ENCODE assay signal across 18 mouse cellular contexts in genomic region chr3:55750445-55751065, GRCm38 (mm10). TPM values are rescaled to one million over a fixed set of nuclear protein-coding genes. Genes with fewer than 3 reads are reported as not detected.
DNase-seq lines count a peak whose midpoint lies in the region; ATAC-seq and TF ChIP-seq lines count a peak whose summit lies in the region.
"Had no signal": no experiment of that assay in that cellular context is flagged by ENCODE, and none has a peak within 500 bp of the region (broad histone marks: within the 10 kb centered on the region; RNA-seq: fewer than 3 reads in every experiment).

No protein-coding gene starts in this region.

- H3K4me3 ChIP-seq in forebrain, embryonic 16.5 days (replicated peaks; ENCODE audit: low read length) = no peak overlapping the region
- H3K4me3 ChIP-seq in forebrain, embryonic 10.5 days = no peak overlapping the region
- H3K4me3 ChIP-seq in hindbrain, embryonic 14.5 days (replicated peaks; ENCODE audit: low read length) = no peak overlapping the region
- H3K4me3 ChIP-seq in midbrain, postnatal 0 days (ENCODE audit: low read depth, low read length) = no peak overlapping the region
- no peak overlapping the region for H3K4me3 ChIP-seq in liver, embryonic 11.5 days (ENCODE audit: low read depth, low read length)
- H3K4me3 ChIP-seq: embryonic facial prominence, embryonic 13.5 days; heart, adult 2 months; intestine, embryonic 15.5 days; limb, embryonic 12.5 days had no signal

- peaks cover 32% of the 10 kb centered on the region for H3K27me3 ChIP-seq in forebrain, embryonic 16.5 days (replicated peaks; ENCODE audit: control insufficient read depth, insufficient read depth, low read length)
- H3K27me3 ChIP-seq in forebrain, embryonic 10.5 days (ENCODE audit: poor library complexity, severe bottlenecking) = peaks cover 97% of the 10 kb centered on the region
- H3K27me3 ChIP-seq in hindbrain, embryonic 14.5 days (ENCODE audit: control insufficient read depth, insufficient read depth, low read length) = no peaks in the 10 kb centered on the region
- H3K27me3 ChIP-seq in midbrain, postnatal 0 days (ENCODE audit: insufficient read depth, low read length) = no peaks in the 10 kb centered on the region
- no peaks in the 10 kb centered on the region for H3K27me3 ChIP-seq in liver, embryonic 11.5 days (replicated peaks; ENCODE audit: control insufficient read depth, insufficient read depth, low read length)
- H3K27me3 ChIP-seq: embryonic facial prominence, embryonic 13.5 days; intestine, embryonic 15.5 days; limb, embryonic 12.5 days had no signal

- H3K9me3 ChIP-seq in forebrain, embryonic 16.5 days (ENCODE audit: control insufficient read depth, low read length) = no peaks in the 10 kb centered on the region
- no peaks in the 10 kb centered on the region for H3K9me3 ChIP-seq in forebrain, embryonic 10.5 days
- no peaks in the 10 kb centered on the region for H3K9me3 ChIP-seq in hindbrain, embryonic 14.5 days (ENCODE audit: control insufficient read depth, low read length)
- H3K9me3 ChIP-seq in midbrain, postnatal 0 days (ENCODE audit: low read length) = no peaks in the 10 kb centered on the region
- no peaks in the 10 kb centered on the region for H3K9me3 ChIP-seq in liver, embryonic 11.5 days (ENCODE audit: control insufficient read depth, low read length)
- H3K9me3 ChIP-seq: embryonic facial prominence, embryonic 13.5 days; intestine, embryonic 15.5 days; limb, embryonic 12.5 days had no signal

- ATAC-seq in forebrain, embryonic 16.5 days = no peak
- ATAC-seq in hindbrain, embryonic 14.5 days (ENCODE audit: low FRiP score) = peak; percentile 58; the same call in 1 of the 2 replicates
- no peak for ATAC-seq in midbrain, postnatal 0 days (ENCODE audit: low FRiP score)
- ATAC-seq in liver, embryonic 11.5 days (replicated peaks; ENCODE audit: low FRiP score) = no peak
- no peak for ATAC-seq in activated CD4-positive, CD25-positive, alpha-beta regulatory T cell, adult 4 months
- ATAC-seq: intestine, embryonic 15.5 days had no signal

- H3K4me1 ChIP-seq in forebrain, embryonic 16.5 days (replicated peaks; ENCODE audit: control insufficient read depth, insufficient read depth, low read length) = peaks cover 19% of the 10 kb centered on the region
- peaks cover 27% of the 10 kb centered on the region for H3K4me1 ChIP-seq in forebrain, embryonic 10.5 days
- peaks cover 45% of the 10 kb centered on the region for H3K4me1 ChIP-seq in hindbrain, embryonic 14.5 days (replicated peaks; ENCODE audit: control insufficient read depth, insufficient read depth, low read length)
- peaks cover 2% of the 10 kb centered on the region for H3K4me1 ChIP-seq in midbrain, postnatal 0 days (ENCODE audit: insufficient read depth, low read length)
- H3K4me1 ChIP-seq in liver, embryonic 11.5 days (replicated peaks; ENCODE audit: control insufficient read depth, insufficient read depth, low read length) = no peaks in the 10 kb centered on the region
- H3K4me1 ChIP-seq: intestine, embryonic 15.5 days had no signal

- no peak for TF ChIP-seq CTCF in midbrain, postnatal 0 days (IDR thresholded peaks at IDR 0.05)

- no peak overlapping the region for H3K4me2 ChIP-seq in forebrain, embryonic 16.5 days (ENCODE audit: low read length)
- H3K4me2 ChIP-seq in hindbrain, embryonic 14.5 days (replicated peaks) = no peak overlapping the region
- H3K4me2 ChIP-seq in midbrain, postnatal 0 days (ENCODE audit: low read depth, low read length, poor library complexity, severe bottlenecking) = no peak overlapping the region
- no peak overlapping the region for H3K4me2 ChIP-seq in liver, embryonic 11.5 days
- H3K4me2 ChIP-seq: embryonic facial prominence, embryonic 13.5 days; intestine, embryonic 15.5 days; limb, embryonic 12.5 days had no signal

- 55% methylated on average over 11 of the region's 11 CpGs for WGBS in forebrain, embryonic 16.5 days
- WGBS in forebrain, embryonic 10.5 days = 86% methylated on average over 11 of the region's 11 CpGs
- WGBS in hindbrain, embryonic 14.5 days = 32% methylated on average over 11 of the region's 11 CpGs
- WGBS in midbrain, postnatal 0 days = 26% methylated on average over 11 of the region's 11 CpGs
- 70% methylated on average over 11 of the region's 11 CpGs for WGBS in liver, embryonic 11.5 days

- no peak for DNase-seq in forebrain, embryonic 10.5 days (ENCODE audit: extremely low spot score, low spot score)
- peak; percentile 85 for DNase-seq in Muller cell, postnatal 12 days (ENCODE audit: inconsistent ontology term)
- DNase-seq in hindbrain, embryonic 14.5 days (ENCODE audit: low spot score) = peak; percentile 52
- peak; percentile 61 for DNase-seq in midbrain, postnatal 0 days (ENCODE audit: low spot score)
- no peak for DNase-seq in liver, embryonic 11.5 days (ENCODE audit: low spot score)
- no peak for DNase-seq in cerebellum, adult 11 months
- DNase-seq: adrenal gland, postnatal 25 days; cerebellum, postnatal 36 days; heart, adult 2 months; kidney, postnatal 36 days; lung, postnatal 4 days; spleen, adult 18-20 months; thymus, postnatal 36 days had no signal

- no peaks in the 10 kb centered on the region for H3K36me3 ChIP-seq in forebrain, embryonic 16.5 days (ENCODE audit: control insufficient read depth, insufficient read depth)
- H3K36me3 ChIP-seq in forebrain, embryonic 10.5 days (replicated peaks) = no peaks in the 10 kb centered on the region
- no peaks in the 10 kb centered on the region for H3K36me3 ChIP-seq in hindbrain, embryonic 14.5 days (replicated peaks; ENCODE audit: control insufficient read depth, insufficient read depth)
- H3K36me3 ChIP-seq in midbrain, postnatal 0 days (ENCODE audit: insufficient read depth, low read length) = no peaks in the 10 kb centered on the region
- H3K36me3 ChIP-seq in liver, embryonic 11.5 days (ENCODE audit: control insufficient read depth, insufficient read depth, low read length) = no peaks in the 10 kb centered on the region
- H3K36me3 ChIP-seq: embryonic facial prominence, embryonic 13.5 days; intestine, embryonic 15.5 days; limb, embryonic 12.5 days had no signal

- H3K9ac ChIP-seq in forebrain, embryonic 16.5 days (replicated peaks; ENCODE audit: low read depth, low read length) = no peak overlapping the region
- peak overlapping the region; percentile 21 for H3K9ac ChIP-seq in hindbrain, embryonic 14.5 days
- no peak overlapping the region for H3K9ac ChIP-seq in midbrain, postnatal 0 days (replicated peaks; ENCODE audit: low read length, poor library complexity, severe bottlenecking)
- H3K9ac ChIP-seq in liver, embryonic 11.5 days (ENCODE audit: low read depth, low read length) = no peak overlapping the region
- H3K9ac ChIP-seq: embryonic facial prominence, embryonic 13.5 days; intestine, embryonic 15.5 days; limb, embryonic 12.5 days had no signal

- H3K27ac ChIP-seq in forebrain, embryonic 16.5 days (ENCODE audit: low read length) = peak overlapping the region; percentile 33; the same call in 1 of the 2 replicates
- no peak overlapping the region for H3K27ac ChIP-seq in forebrain, embryonic 10.5 days
- peak overlapping the region; percentile 87 for H3K27ac ChIP-seq in hindbrain, embryonic 14.5 days
- peak overlapping the region; percentile 53 for H3K27ac ChIP-seq in midbrain, postnatal 0 days (ENCODE audit: low read depth, low read length)
- no peak overlapping the region for H3K27ac ChIP-seq in liver, embryonic 11.5 days (ENCODE audit: low read depth, low read length)
- H3K27ac ChIP-seq: heart, adult 2 months; intestine, embryonic 15.5 days had no signal

RNA-seq across cellular contexts. Expression of gene Mab21l1, which starts 31.8 kb away (rescaled TPM):
- polyA plus RNA-seq in forebrain, embryonic 16.5 days (2015; fragmentation: Nextera tagmentation; extraction: Ambion mirVana) = 17.5 and 32.2 TPM in 2 replicates
- 6.9 and 7.2 TPM in 2 replicates for polyA plus RNA-seq in forebrain, embryonic 10.5 days (2016; fragmentation: Nextera tagmentation; extraction: Ambion mirVana)
- 131 and 149 TPM in 2 replicates for polyA plus RNA-seq in hindbrain, embryonic 14.5 days (2014; fragmentation: Nextera tagmentation; extraction: Ambion mirVana)
- 151 and 152 TPM in 2 replicates for total RNA-seq in midbrain, postnatal 0 days (2014; rRNA removed)
- 131 and 148 TPM in 2 replicates for polyA plus RNA-seq in midbrain, postnatal 0 days (2015; fragmentation: Nextera tagmentation; extraction: Ambion mirVana)
- polyA plus RNA-seq in liver, embryonic 11.5 days (2014; fragmentation: Nextera tagmentation; extraction: Ambion mirVana) = 1.7 and 1.8 TPM in 2 replicates
- polyA plus RNA-seq in activated CD4-positive, CD25-positive, alpha-beta regulatory T cell, adult 4 months (2017; shearing (Covaris generic)) = under 1 TPM in 1 of 2 experiments, not detected in 1; 0.26 TPM

Comparison
In these comparisons a context has a peak if more than half of its experiments do, and no peak if none do; other contexts are left out.
1. H3K27ac ChIP-seq: peak in forebrain, embryonic 16.5 days (single experiment), hindbrain, embryonic 14.5 days (single experiment) and midbrain, postnatal 0 days (single experiment); none in forebrain, embryonic 10.5 days (single experiment) and liver, embryonic 11.5 days (single experiment).
2. DNase-seq: peak in Muller cell, postnatal 12 days (single experiment), hindbrain, embryonic 14.5 days (single experiment) and midbrain, postnatal 0 days (single experiment); none in forebrain, embryonic 10.5 days (single experiment), liver, embryonic 11.5 days (single experiment) and cerebellum, adult 11 months (single experiment).